Mouse (Mus musculus) bone marrow, adult 2 months (tissue): Measurements from ENCODE around the gene Mocs1. TPM values are rescaled to one million over a fixed set of nuclear protein-coding genes. Genes with fewer than 3 reads are reported as not detected.

ENCODE experiments used
- H3K27ac ChIP-seq: fragments of 200-500 bp; 2 replicates; pipeline ENCODE4 v1.5.1; 2012; ENCODE audit warnings: low read depth, mild to moderate bottlenecking, control low read depth, inconsistent platforms, low read length; ENCODE audit not compliant: control insufficient read depth, poor library complexity, insufficient read depth
- H3K4me1 ChIP-seq: fragments of 200-500 bp; 2 replicates; pipeline ENCODE4 v1.6.1; 2011; ENCODE audit warnings: low read length; ENCODE audit not compliant: control insufficient read depth, insufficient read depth
- H3K4me3 ChIP-seq: fragments of 200-500 bp; replicated peaks from 2 replicates; pipeline ENCODE3; 2011; ENCODE audit warnings: mild to moderate bottlenecking, low read depth, low read length, control low read depth; ENCODE audit not compliant: control insufficient read depth
- CTCF ChIP-seq: fragments of 200-500 bp; IDR thresholded peaks from 2 replicates; pipeline ENCODE4 v1.5.1; 2011; ENCODE audit warnings: low read length, control low read depth; ENCODE audit not compliant: control insufficient read depth, insufficient read depth
- POLR2A ChIP-seq: fragments of 200-500 bp; IDR thresholded peaks from 2 replicates; pipeline ENCODE4 v1.6.1; 2011; ENCODE audit warnings: low read depth, mild to moderate bottlenecking, control low read depth, low read length, borderline replicate concordance; ENCODE audit not compliant: control insufficient read depth
- WGBS: fragments of 180-500 bp; shearing (Covaris S2); methylation state at CpG from one replicate; pipeline ENCODE4 v1.1.7; 2018; 5-methylcytosine and 5-hydroxymethylcytosine counted together
- polyA plus RNA-seq: library from polyadenylated mRNA; stranded (reverse); fragments of >200 nt; gene quantifications from 2 replicates; pipeline ENCODE4 v1.2.4, GENCODE M21; 2011; ENCODE audit warnings: low replicate concordance; ENCODE audit not compliant: missing spikeins, insufficient read depth, insufficient read length

The Mocs1 gene
- polyA plus RNA-seq, 1 experiment, result 129 TPM

- Histone ChIP-seq H3K4me1 (no peaks in the 10 kb centered on the region; the same call in 1 of the 2 replicates), H3K4me3 (no peak overlapping the region), H3K27ac (no peak overlapping the region; the same call in 1 of the 2 replicates)
- TF ChIP-seq CTCF, result no peak
- no peak for TF ChIP-seq POLR2A
- WGBS, result 5% methylated on average over 5 of the region's 5 CpGs
These were observed 22.2 kb upstream of the Mocs1 start for GRCm38 (mm10) chr17:49405927-49406326.

- 16% methylated on average over 5 of the region's 5 CpGs for WGBS
- Histone ChIP-seq H3K4me1 (peaks cover 1% of the 10 kb centered on the region; the same call in 1 of the 2 replicates), H3K4me3 (no peak overlapping the region), H3K27ac (no peak overlapping the region; the same call in 1 of the 2 replicates)
- no peak for TF ChIP-seq CTCF
- no peak for TF ChIP-seq POLR2A
These were observed 15.2 kb upstream of the Mocs1 start for GRCm38 (mm10) chr17:49412974-49413373.

GRCm38 (mm10) chr17:49413554-49413953 lies 14.6 kb upstream of the Mocs1 start:
- Histone ChIP-seq H3K4me3 (no peak overlapping the region), H3K4me1 (peaks cover 1% of the 10 kb centered on the region; the same call in 1 of the 2 replicates), H3K27ac (no peak overlapping the region)
- TF ChIP-seq CTCF (no peak), POLR2A (no peak)
- 56% methylated on average over 3 of the region's 3 CpGs for WGBS

- no peak for TF ChIP-seq CTCF
- TF ChIP-seq POLR2A, result no peak
- WGBS, result 82% methylated on average over 3 of the region's 3 CpGs
- Histone ChIP-seq H3K4me3 (no peak overlapping the region), H3K4me1 (peaks cover 1% of the 10 kb centered on the region; the same call in 1 of the 2 replicates), H3K27ac (no peak overlapping the region)
These were observed 11.9 kb upstream of the Mocs1 start for GRCm38 (mm10) chr17:49416228-49416627.

GRCm38 (mm10) chr17:49419813-49420212 lies 8.3 kb upstream of the Mocs1 start:
- no peak overlapping the region for H3K4me3 ChIP-seq
- TF ChIP-seq CTCF (no peak), POLR2A (no peak)
- 68% methylated on average over 6 of the region's 6 CpGs for WGBS
- H3K4me1 ChIP-seq, result no peaks in the 10 kb centered on the region; the same call in 1 of the 2 replicates
- no peak overlapping the region for H3K27ac ChIP-seq

GRCm38 (mm10) chr17:49422286-49423066 lies 5.7 kb upstream of the Mocs1 start:
- 51% methylated on average over 3 of the region's 3 CpGs for WGBS

GRCm38 (mm10) chr17:49423067-49423325 lies 5.2 kb upstream of the Mocs1 start:
- H3K4me3 ChIP-seq, result no peak overlapping the region
- TF ChIP-seq POLR2A (no peak), CTCF (no peak)
- no peak overlapping the region for H3K27ac ChIP-seq
- no peaks in the 10 kb centered on the region; the same call in 1 of the 2 replicates for H3K4me1 ChIP-seq
- 76% methylated on average over 2 of the region's 2 CpGs for WGBS

More at GRCm38 (mm10) chr17:49422286-49423066, 5.7 kb upstream of the Mocs1 start:
- Histone ChIP-seq H3K27ac (no peak overlapping the region), H3K4me1 (no peaks in the 10 kb centered on the region; the same call in 1 of the 2 replicates), H3K4me3 (no peak overlapping the region)
- no peak for TF ChIP-seq POLR2A
- TF ChIP-seq CTCF, result no peak

- H3K27ac ChIP-seq, result no peak overlapping the region
These were observed 4.3 kb upstream of the Mocs1 start for GRCm38 (mm10) chr17:49423872-49424271.

GRCm38 (mm10) chr17:49427631-49428238 lies 427 bp upstream of the Mocs1 start:
- WGBS, result 19% methylated on average over 9 of the region's 9 CpGs
- TF ChIP-seq POLR2A (no peak), CTCF (no peak)
- Histone ChIP-seq H3K4me3 (no peak overlapping the region), H3K27ac (no peak overlapping the region), H3K4me1 (peaks cover 2% of the 10 kb centered on the region; the same call in 1 of the 2 replicates)

More at GRCm38 (mm10) chr17:49423872-49424271, 4.3 kb upstream of the Mocs1 start:
- Histone ChIP-seq H3K4me3 (no peak overlapping the region), H3K4me1 (no peaks in the 10 kb centered on the region; the same call in 1 of the 2 replicates)
- TF ChIP-seq CTCF (no peak), POLR2A (no peak)
- 83% methylated on average over 3 of the region's 3 CpGs for WGBS
